Mouse (Mus musculus): Measurements from ENCODE around the gene BC107364. TPM values are rescaled to one million over a fixed set of nuclear protein-coding genes. Genes with fewer than 3 reads are reported as not detected.
A peak's percentile ranks its signal among the peaks of the same experiment; 100 is the strongest.
"Not testable (repeated sequence)": the region's sequence is repeated elsewhere in the genome, so short reads cannot be mapped to it uniquely, and the experiment has no call there.

Gene BC107364
- total and polyA plus RNA-seq, 3 experiments, result 0.17 TPM; not detected in 2

GRCm38 (mm10) chr3:96495490-96496210, 43.5 kb upstream of the BC107364 start:
- peak overlapping the region; percentile 81 for H3K9ac ChIP-seq (ENCODE audit: control insufficient read depth, low read depth, low read length, poor library complexity, severe bottlenecking)
- H3K4me1 ChIP-seq (ENCODE audit: control insufficient read depth in 1 of 2, insufficient read depth in 2 of 2, low read length in 2 of 2), result peaks cover 8 to 14% of the 10 kb centered on the region in 2 experiments
- H3K36me3 ChIP-seq (ENCODE audit: control insufficient read depth in 1 of 2, insufficient read depth in 2 of 2, low read length in 2 of 2), result peaks cover 4 to 22% of the 10 kb centered on the region in 2 experiments
- H3K27me3 ChIP-seq (ENCODE audit: control insufficient read depth in 1 of 2, insufficient read depth in 2 of 2, low read length in 2 of 2), result no peaks in the 10 kb centered on the region
- H3K27ac ChIP-seq (ENCODE audit: control insufficient read depth, low read depth, low read length), result peak overlapping the region; percentile 91
- H3K9me3 ChIP-seq (replicated peaks; ENCODE audit: insufficient read depth, low read length), result no peaks in the 10 kb centered on the region
- no peak for TF ChIP-seq MAFK (IDR thresholded peaks at IDR 0.05; ENCODE audit: borderline replicate concordance, low read depth, low read length)
- no peak for TF ChIP-seq ZKSCAN1 (IDR thresholded peaks at IDR 0.05; ENCODE audit: low read depth, low read length)
- TF ChIP-seq ETS1 (IDR thresholded peaks at IDR 0.05; ENCODE audit: low read depth, low read length), result no peak
- no peak for TF ChIP-seq ZC3H11A (IDR thresholded peaks at IDR 0.05; ENCODE audit: low read depth, low read length)
- TF ChIP-seq POLR2A (IDR thresholded peaks at IDR 0.05; ENCODE audit: control insufficient read depth in 1 of 2, insufficient read depth in 1 of 2, low read depth in 1 of 2, low read length in 2 of 2, poor library complexity in 1 of 2), result no peak
- DNase-seq (ENCODE audit: low read depth, low spot score), result peak; percentile 67
- peak overlapping the region; percentile 31 to 85 for H3K4me3 ChIP-seq (ENCODE audit: control insufficient read depth in 1 of 2, insufficient read depth in 1 of 2, low read depth in 2 of 2, low read length in 2 of 2)
- H3K79me2 ChIP-seq (ENCODE audit: control insufficient read depth, insufficient read depth, low read length, poor library complexity), result peaks cover 31% of the 10 kb centered on the region

GRCm38 (mm10) chr3:96494912-96495311, 42.8 kb upstream of the BC107364 start:
- Histone ChIP-seq H3K9ac (ENCODE audit: control insufficient read depth, low read depth, low read length, poor library complexity, severe bottlenecking) (peak overlapping the region; percentile 81), H3K4me3 (ENCODE audit: control insufficient read depth in 1 of 2, insufficient read depth in 1 of 2, low read depth in 2 of 2, low read length in 2 of 2) (peak overlapping the region; percentile 54 to 79)

GRCm38 (mm10) chr3:96494456-96494855, 42.4 kb upstream of the BC107364 start:
- H3K4me1 ChIP-seq (ENCODE audit: control insufficient read depth in 1 of 2, insufficient read depth in 2 of 2, low read length in 2 of 2), result peaks cover 8 to 14% of the 10 kb centered on the region in 2 experiments
- not testable (repeated sequence) for DNase-seq (ENCODE audit: low read depth, low spot score)

More at GRCm38 (mm10) chr3:96494912-96495311, 42.8 kb upstream of the BC107364 start:
- Histone ChIP-seq H3K27me3 (ENCODE audit: control insufficient read depth in 1 of 2, insufficient read depth in 2 of 2, low read length in 2 of 2) (no peaks in the 10 kb centered on the region), H3K4me1 (ENCODE audit: control insufficient read depth in 1 of 2, insufficient read depth in 2 of 2, low read length in 2 of 2) (peaks cover 8 to 14% of the 10 kb centered on the region in 2 experiments), H3K9me3 (replicated peaks; ENCODE audit: insufficient read depth, low read length) (no peaks in the 10 kb centered on the region), H3K27ac (ENCODE audit: control insufficient read depth, low read depth, low read length) (peak overlapping the region; percentile 91), H3K79me2 (ENCODE audit: control insufficient read depth, insufficient read depth, low read length, poor library complexity) (peaks cover 31% of the 10 kb centered on the region), H3K36me3 (ENCODE audit: control insufficient read depth in 1 of 2, insufficient read depth in 2 of 2, low read length in 2 of 2) (peaks cover 4 to 22% of the 10 kb centered on the region in 2 experiments)
- peak; percentile 74 for DNase-seq (ENCODE audit: low read depth, low spot score)
- TF ChIP-seq ZNF384 (IDR thresholded peaks at IDR 0.05; ENCODE audit: low read depth, low read length), result no peak
- TF ChIP-seq POLR2A (IDR thresholded peaks at IDR 0.05; ENCODE audit: control insufficient read depth in 1 of 2, insufficient read depth in 1 of 2, low read depth in 1 of 2, low read length in 2 of 2, poor library complexity in 1 of 2), result no peak
- TF ChIP-seq KAT2A (conservative IDR thresholded peaks at IDR 0.05; ENCODE audit: low read depth, low read length), result no peak
- no peak for TF ChIP-seq MYC (IDR thresholded peaks at IDR 0.05; ENCODE audit: low read depth, low read length)
- no peak for TF ChIP-seq TBP (IDR thresholded peaks at IDR 0.05; ENCODE audit: low read depth, low read length)
- no peak for TF ChIP-seq SMC3 (IDR thresholded peaks at IDR 0.05; ENCODE audit: low read depth, low read length)

GRCm38 (mm10) chr3:96489636-96490035, 37.5 kb upstream of the BC107364 start:
- Histone ChIP-seq H3K36me3 (ENCODE audit: control insufficient read depth in 1 of 2, insufficient read depth in 2 of 2, low read length in 2 of 2) (peaks cover 4 to 12% of the 10 kb centered on the region in 2 experiments), H3K27ac (ENCODE audit: control insufficient read depth, low read depth, low read length) (peak overlapping the region; percentile 82), H3K79me2 (ENCODE audit: control insufficient read depth, insufficient read depth, low read length, poor library complexity) (peaks cover 17% of the 10 kb centered on the region), H3K9ac (ENCODE audit: control insufficient read depth, low read depth, low read length, poor library complexity, severe bottlenecking) (peak overlapping the region; percentile 54), H3K4me3 (ENCODE audit: control insufficient read depth in 1 of 2, insufficient read depth in 1 of 2, low read depth in 2 of 2, low read length in 2 of 2) (peak overlapping the region in 1 of 2 experiments; percentile 19; a peak in 2 of 4 replicates)
- not testable (repeated sequence) for DNase-seq (ENCODE audit: low read depth, low spot score); H3K27me3 ChIP-seq (ENCODE audit: control insufficient read depth in 1 of 2, insufficient read depth in 2 of 2, low read length in 2 of 2); H3K4me1 ChIP-seq (ENCODE audit: control insufficient read depth in 1 of 2, insufficient read depth in 2 of 2, low read length in 2 of 2); H3K9me3 ChIP-seq (replicated peaks; ENCODE audit: insufficient read depth, low read length)

More at GRCm38 (mm10) chr3:96494456-96494855, 42.4 kb upstream of the BC107364 start:
- H3K27ac ChIP-seq (ENCODE audit: control insufficient read depth, low read depth, low read length), result peak overlapping the region; percentile 91
- H3K36me3 ChIP-seq (ENCODE audit: control insufficient read depth in 1 of 2, insufficient read depth in 2 of 2, low read length in 2 of 2), result peaks cover 4 to 22% of the 10 kb centered on the region in 2 experiments
- not testable (repeated sequence) for H3K27me3 ChIP-seq (ENCODE audit: control insufficient read depth in 1 of 2, insufficient read depth in 2 of 2, low read length in 2 of 2); H3K9me3 ChIP-seq (replicated peaks; ENCODE audit: insufficient read depth, low read length)
- H3K4me3 ChIP-seq (ENCODE audit: control insufficient read depth in 1 of 2, insufficient read depth in 1 of 2, low read depth in 2 of 2, low read length in 2 of 2), result peak overlapping the region; percentile 54 to 79
- peaks cover 31% of the 10 kb centered on the region for H3K79me2 ChIP-seq (ENCODE audit: control insufficient read depth, insufficient read depth, low read length, poor library complexity)
- H3K9ac ChIP-seq (ENCODE audit: control insufficient read depth, low read depth, low read length, poor library complexity, severe bottlenecking), result peak overlapping the region; percentile 81

Measured in MEL (cell line).